Mouse (Mus musculus): ENCODE measurements at regions not wholly inside any gene's neighbourhood (a gene's known extent, or its start where the extent isn't known, plus 50 kb on each side); places are given as distances from the start of the nearest gene placed in this dataset.

DNA sequence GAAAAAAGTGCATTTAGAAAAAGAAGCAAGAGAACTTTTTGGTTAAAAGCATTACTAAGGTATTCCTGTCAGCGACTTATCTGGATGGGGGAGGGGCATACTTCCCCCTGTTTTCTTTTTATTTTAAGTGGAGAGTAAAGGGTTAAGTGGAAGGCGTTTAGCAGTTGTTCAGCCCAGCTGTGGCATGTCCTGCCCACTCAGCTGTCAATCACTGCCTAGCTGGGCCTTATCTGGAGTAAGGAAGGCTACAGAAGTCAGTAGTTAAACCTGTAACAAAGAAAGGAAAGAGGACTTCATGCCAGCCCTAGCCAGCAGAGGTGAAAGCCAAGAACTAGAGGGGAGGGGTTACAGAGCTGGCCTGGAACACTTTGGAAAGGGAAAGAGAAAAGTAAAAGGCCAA is 142.6 kb downstream of the Vmn2r96 start:
- DNase-seq (ENCODE audit: low read depth, low spot score): no peak

DNA sequence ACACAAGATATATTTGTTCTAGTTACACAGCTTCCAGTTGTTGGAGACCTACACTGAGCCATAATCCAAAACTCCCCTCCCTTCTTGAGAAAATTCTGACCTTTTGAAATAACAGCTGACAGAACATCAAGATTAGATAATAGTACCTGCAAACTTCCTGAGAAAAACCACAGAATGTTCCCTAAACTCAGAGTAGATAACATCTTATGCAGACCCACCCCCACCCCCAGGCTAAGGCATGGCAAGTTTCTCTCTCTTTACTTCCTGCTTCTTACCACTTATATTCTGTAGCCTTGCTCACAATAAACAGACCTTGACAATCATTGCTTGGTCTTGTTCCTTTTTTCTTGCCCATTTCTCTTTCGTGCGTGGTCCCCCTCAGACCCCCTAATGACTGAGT is 145.3 kb downstream of the Vmn2r96 start:
- DNase-seq (ENCODE audit: low read depth, low spot score): peak; percentile 54

DNA sequence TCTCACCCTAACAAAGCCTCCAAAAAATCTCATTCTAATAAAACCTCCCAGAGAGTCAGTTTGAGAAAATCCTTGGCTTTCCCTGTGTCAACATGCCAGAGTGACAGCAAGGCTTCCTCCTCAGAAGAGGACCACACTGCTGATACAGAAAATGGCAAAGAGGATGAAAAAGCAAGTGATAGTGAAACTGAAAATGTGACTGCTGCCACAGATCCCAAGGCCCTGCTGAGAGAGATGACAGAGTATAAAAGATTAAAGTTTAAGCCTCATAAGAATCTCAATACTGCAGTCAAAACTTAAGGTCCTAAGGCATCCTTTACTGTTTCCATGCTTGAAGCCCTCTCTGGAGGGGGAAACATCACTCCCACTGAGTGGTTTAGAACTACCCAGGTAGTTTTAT is 146.8 kb downstream of the Vmn2r96 start:
- DNase-seq (ENCODE audit: low read depth, low spot score): peak; percentile 22

All from CD4-positive helper T cell, adult 2 months (primary cell).